Comparison of ENCODE assay signal across 9 mouse cellular contexts in genomic region chr11:84523321-84523831, GRCm38 (mm10). TPM values are rescaled to one million over a fixed set of nuclear protein-coding genes. Genes with fewer than 3 reads are reported as not detected.
DNase-seq lines count a peak whose midpoint lies in the region; ATAC-seq and TF ChIP-seq lines count a peak whose summit lies in the region.
"Had no signal": no experiment of that assay in that cellular context is flagged by ENCODE, and none has a peak within 500 bp of the region (broad histone marks: within the 10 kb centered on the region; RNA-seq: fewer than 3 reads in every experiment).

No protein-coding gene starts in this region.

- 0 out of 2 replicates have a peak, but pooled peaks cover 2% of the 10 kb centered on the region for H3K27me3 ChIP-seq in kidney, adult 2 months (replicated peaks; ENCODE audit: control insufficient read depth, insufficient read depth, low read length)
- peaks cover 91% of the 10 kb centered on the region for H3K27me3 ChIP-seq in hindbrain, embryonic 12.5 days
- H3K27me3 ChIP-seq in midbrain, embryonic 16.5 days (ENCODE audit: control insufficient read depth, insufficient read depth, low read depth, low read length): peaks cover 32% of the 10 kb centered on the region

- no peak for ATAC-seq in hindbrain, embryonic 12.5 days (ENCODE audit: low FRiP score)
- no peak for ATAC-seq in midbrain, embryonic 16.5 days

- WGBS in kidney, adult 2 months: 9% methylated on average over 16 of the region's 16 CpGs
- WGBS in hindbrain, embryonic 12.5 days: 1% methylated on average over 16 of the region's 16 CpGs
- 3% methylated on average over 16 of the region's 16 CpGs for WGBS in midbrain, embryonic 16.5 days

- DNase-seq in kidney, adult 2 months: peak; percentile 41
- no peak for DNase-seq in kidney, adult 11 months
- DNase-seq in cerebellum, adult 9-11 months: peak; percentile 75
- no peak for DNase-seq in right cerebral cortex, postnatal 36 days (ENCODE audit: low spot score in 2 of 2)
- no peak for DNase-seq in ovary, adult 18-20 months (ENCODE audit: low spot score)
- no peak for DNase-seq in thymus, adult 18-20 months

- no peaks in the 10 kb centered on the region for H3K9me3 ChIP-seq in hindbrain, embryonic 12.5 days (replicated peaks)
- H3K9me3 ChIP-seq in midbrain, embryonic 16.5 days (replicated peaks; ENCODE audit: control insufficient read depth, low read length, poor library complexity, severe bottlenecking): no peaks in the 10 kb centered on the region

- H3K4me1 ChIP-seq in kidney, adult 2 months (ENCODE audit: control insufficient read depth, insufficient read depth, low read length): no peaks in the 10 kb centered on the region; the same call in 1 of the 2 replicates
- H3K4me1 ChIP-seq in hindbrain, embryonic 12.5 days: peaks cover 13% of the 10 kb centered on the region
- H3K4me1 ChIP-seq in midbrain, embryonic 16.5 days (ENCODE audit: control insufficient read depth, insufficient read depth, low read length): peaks cover 15% of the 10 kb centered on the region

- no peak for TF ChIP-seq CTCF in kidney, adult 2 months (conservative IDR thresholded peaks at IDR 0.05; ENCODE audit: insufficient read depth, insufficient read length, low read depth, low read length)

- TF ChIP-seq POLR2A in kidney, adult 2 months (IDR thresholded peaks at IDR 0.05; ENCODE audit: low read depth, low read length): no peak

- H3K27ac ChIP-seq in kidney, adult 2 months (ENCODE audit: insufficient read depth, low read depth, low read length): peak overlapping the region; percentile 93
- H3K27ac ChIP-seq in hindbrain, embryonic 12.5 days: peak overlapping the region; percentile 83
- peak overlapping the region; percentile 85 for H3K27ac ChIP-seq in midbrain, embryonic 16.5 days (ENCODE audit: low read length)

- peak overlapping the region; percentile 84 for H3K9ac ChIP-seq in hindbrain, embryonic 12.5 days
- peak overlapping the region; percentile 78 for H3K9ac ChIP-seq in midbrain, embryonic 16.5 days (ENCODE audit: low read depth, low read length)

- peak overlapping the region; percentile 66 for H3K4me2 ChIP-seq in hindbrain, embryonic 12.5 days (replicated peaks)
- H3K4me2 ChIP-seq in midbrain, embryonic 16.5 days (ENCODE audit: low read length): peak overlapping the region; percentile 58

- H3K4me3 ChIP-seq in kidney, adult 2 months (ENCODE audit: insufficient read depth, low read depth, low read length): peak overlapping the region; percentile 93
- peak overlapping the region; percentile 51 for H3K4me3 ChIP-seq in hindbrain, embryonic 12.5 days
- peak overlapping the region; percentile 55 for H3K4me3 ChIP-seq in midbrain, embryonic 16.5 days (ENCODE audit: low read depth, low read length)

- peaks cover 2% of the 10 kb centered on the region; the same call in 1 of the 2 replicates for H3K36me3 ChIP-seq in kidney, adult 2 months (ENCODE audit: control insufficient read depth, insufficient read depth, low read length)
- peaks cover 3% of the 10 kb centered on the region; the same call in 1 of the 2 replicates for H3K36me3 ChIP-seq in hindbrain, embryonic 12.5 days
- no peaks in the 10 kb centered on the region for H3K36me3 ChIP-seq in midbrain, embryonic 16.5 days (ENCODE audit: control insufficient read depth, insufficient read depth, low read length)
- H3K36me3 ChIP-seq: G1E had no signal

RNA-seq across cellular contexts. Expression of gene Lhx1, which starts 2.0 kb away (rescaled TPM):
- polyA plus RNA-seq in kidney, adult 2 months (2012; rRNA removed): 12.8 and 16.7 TPM in 2 replicates
- 65.0 and 68.8 TPM in 2 replicates for polyA plus RNA-seq in hindbrain, embryonic 12.5 days (2016; fragmentation: Nextera tagmentation; extraction: Ambion mirVana)
- polyA plus RNA-seq in midbrain, embryonic 16.5 days (2015; fragmentation: Nextera tagmentation; extraction: Ambion mirVana): 25.3 and 30.0 TPM in 2 replicates
- polyA plus RNA-seq: G1E had no signal

RNA-seq across cellular contexts. Expression of gene Aatf, which starts 10.1 kb away (rescaled TPM):
- polyA plus RNA-seq in kidney, adult 2 months (2012; rRNA removed): 6.5 and 12.7 TPM in 2 replicates
- polyA plus RNA-seq in hindbrain, embryonic 12.5 days (2016; fragmentation: Nextera tagmentation; extraction: Ambion mirVana): 53.2 and 55.6 TPM in 2 replicates
- 49.8 and 53.8 TPM in 2 replicates for polyA plus RNA-seq in midbrain, embryonic 16.5 days (2015; fragmentation: Nextera tagmentation; extraction: Ambion mirVana)

Comparison
In these comparisons a context has a peak if more than half of its experiments do, and no peak if none do; other contexts are left out.
1. DNase-seq: peak in kidney, adult 2 months (single experiment) and cerebellum, adult 9-11 months (single experiment); none in kidney, adult 11 months (single experiment), right cerebral cortex, postnatal 36 days (0 of 2), ovary, adult 18-20 months (single experiment) and thymus, adult 18-20 months (0 of 2).
2. Peak in every context shown above with its lines, with median percentiles within 50 percentile points of each other: H3K27ac ChIP-seq and H3K4me3 ChIP-seq.